In genomic region chr11:120498226-120498625, GRCm38 (mm10) we compare ENCODE assay signal across 27 mouse cellular contexts. TPM values are rescaled to one million over a fixed set of nuclear protein-coding genes. Genes with fewer than 3 reads are reported as not detected.
A peak's percentile ranks its signal among the peaks of the same experiment; 100 is the strongest.
DNase-seq lines count a peak whose midpoint lies in the region; ATAC-seq and TF ChIP-seq lines count a peak whose summit lies in the region.
"Had no signal": no experiment of that assay in that cellular context is flagged by ENCODE, and none has a peak within 500 bp of the region (broad histone marks: within the 10 kb centered on the region; RNA-seq: fewer than 3 reads in every experiment).

No protein-coding gene starts in this region.

- H3K4me1 ChIP-seq in forebrain, embryonic 11.5 days (replicated peaks; ENCODE audit: control insufficient read depth, insufficient read depth, low read length), result peaks cover 5% of the 10 kb centered on the region
- 0 out of 2 replicates have a peak, but pooled peaks cover 2% of the 10 kb centered on the region for H3K4me1 ChIP-seq in forebrain, postnatal 0 days (ENCODE audit: insufficient read depth)
- H3K4me1 ChIP-seq in liver, adult 2 months (ENCODE audit: control insufficient read depth, insufficient read depth, low read length), result peaks cover 32% of the 10 kb centered on the region
- H3K4me1 ChIP-seq in liver, embryonic 11.5 days (replicated peaks; ENCODE audit: control insufficient read depth, insufficient read depth, low read length), result peaks cover 10% of the 10 kb centered on the region
- H3K4me1 ChIP-seq in stomach, postnatal 0 days (replicated peaks; ENCODE audit: control insufficient read depth, insufficient read depth), result 0 out of 2 replicates have a peak, but pooled peaks cover 2% of the 10 kb centered on the region

- H3K36me3 ChIP-seq in forebrain, embryonic 11.5 days (ENCODE audit: control insufficient read depth, insufficient read depth, low read length), result peaks cover 2% of the 10 kb centered on the region; the same call in 1 of the 2 replicates
- peaks cover 44% of the 10 kb centered on the region for H3K36me3 ChIP-seq in forebrain, postnatal 0 days (ENCODE audit: insufficient read depth)
- peaks cover 20% of the 10 kb centered on the region for H3K36me3 ChIP-seq in liver, adult 2 months (ENCODE audit: control insufficient read depth, insufficient read depth, low read length)
- H3K36me3 ChIP-seq in liver, embryonic 11.5 days (ENCODE audit: control insufficient read depth, insufficient read depth, low read length), result peaks cover 33% of the 10 kb centered on the region
- peaks cover 16% of the 10 kb centered on the region for H3K36me3 ChIP-seq in stomach, postnatal 0 days (ENCODE audit: control insufficient read depth, insufficient read depth, low read length)

- no peak overlapping the region for H3K4me2 ChIP-seq in forebrain, embryonic 11.5 days (ENCODE audit: low read depth, low read length, severe bottlenecking)
- no peak overlapping the region for H3K4me2 ChIP-seq in forebrain, postnatal 0 days (ENCODE audit: low read depth)
- H3K4me2 ChIP-seq in liver, embryonic 11.5 days, result no peak overlapping the region
- no peak overlapping the region for H3K4me2 ChIP-seq in stomach, postnatal 0 days (replicated peaks; ENCODE audit: low read depth)
- H3K4me2 ChIP-seq: embryonic facial prominence, embryonic 13.5 days; heart, embryonic 11.5 days; hindbrain, embryonic 15.5 days; lung, embryonic 15.5 days; midbrain, embryonic 12.5 days; neural tube, embryonic 13.5 days had no signal

- H3K27ac ChIP-seq in forebrain, embryonic 11.5 days (ENCODE audit: low read depth, low read length), result no peak overlapping the region
- no peak overlapping the region for H3K27ac ChIP-seq in forebrain, postnatal 0 days (ENCODE audit: low read depth, low read length)
- H3K27ac ChIP-seq in liver, adult 2 months (replicated peaks; ENCODE audit: insufficient read depth, low read depth, low read length), result 0 out of 2 replicates have a peak overlapping the region, but pooled peaks have one; percentile 3
- H3K27ac ChIP-seq in liver, embryonic 11.5 days (ENCODE audit: low read depth, low read length), result no peak overlapping the region
- peak overlapping the region; percentile 49; the same call in 1 of the 2 replicates for H3K27ac ChIP-seq in stomach, postnatal 0 days (replicated peaks)
- H3K27ac ChIP-seq: embryonic facial prominence, embryonic 13.5 days; forebrain, embryonic 10.5 days; hindbrain, embryonic 15.5 days; kidney, postnatal 0 days; lung, embryonic 15.5 days; midbrain, embryonic 12.5 days; neural tube, embryonic 13.5 days had no signal

- no peaks in the 10 kb centered on the region for H3K79me2 ChIP-seq in liver, adult 2 months (ENCODE audit: control insufficient read depth, insufficient read depth, low read length)

- H3K9ac ChIP-seq in forebrain, embryonic 11.5 days (ENCODE audit: low read length), result no peak overlapping the region
- H3K9ac ChIP-seq in forebrain, postnatal 0 days, result no peak overlapping the region
- H3K9ac ChIP-seq in liver, adult 2 months (ENCODE audit: low read depth, low read length), result no peak overlapping the region
- H3K9ac ChIP-seq in liver, embryonic 11.5 days (ENCODE audit: low read depth, low read length), result no peak overlapping the region
- no peak overlapping the region for H3K9ac ChIP-seq in stomach, postnatal 0 days (ENCODE audit: low read length)
- H3K9ac ChIP-seq: embryonic facial prominence, embryonic 13.5 days; hindbrain, embryonic 15.5 days; lung, embryonic 15.5 days; midbrain, embryonic 12.5 days; neural tube, embryonic 13.5 days had no signal

- H3K9me3 ChIP-seq in forebrain, embryonic 11.5 days (ENCODE audit: control insufficient read depth, low read length), result no peaks in the 10 kb centered on the region
- no peaks in the 10 kb centered on the region for H3K9me3 ChIP-seq in forebrain, postnatal 0 days (ENCODE audit: low read length)
- H3K9me3 ChIP-seq in liver, embryonic 11.5 days (ENCODE audit: control insufficient read depth, low read length), result no peaks in the 10 kb centered on the region
- no peaks in the 10 kb centered on the region for H3K9me3 ChIP-seq in stomach, postnatal 0 days (ENCODE audit: control insufficient read depth, low read length)
- H3K9me3 ChIP-seq: embryonic facial prominence, embryonic 13.5 days; forebrain, embryonic 10.5 days; hindbrain, embryonic 15.5 days; lung, embryonic 15.5 days; midbrain, embryonic 12.5 days; neural tube, embryonic 13.5 days had no signal

- no peak for TF ChIP-seq EP300 in stomach, postnatal 0 days (optimal IDR thresholded peaks at IDR 0.05)

- no peak for TF ChIP-seq POLR2A in liver, adult 2 months (IDR thresholded peaks at IDR 0.05; ENCODE audit: extremely low read depth, insufficient read depth, low read length)

- no peak for ATAC-seq in forebrain, embryonic 11.5 days (replicated peaks; ENCODE audit: low FRiP score)
- ATAC-seq in forebrain, postnatal 0 days, result no peak
- ATAC-seq in liver, embryonic 11.5 days (replicated peaks; ENCODE audit: low FRiP score), result no peak
- ATAC-seq in stomach, postnatal 0 days (ENCODE audit: low FRiP score, low TSS enrichment), result peak; percentile 36

- WGBS in forebrain, embryonic 11.5 days, result 95% methylated on average over 12 of the region's 12 CpGs
- 95% methylated on average over 12 of the region's 12 CpGs for WGBS in forebrain, postnatal 0 days
- 62% methylated on average over 12 of the region's 12 CpGs for WGBS in liver, adult 2 months
- 92% methylated on average over 12 of the region's 12 CpGs for WGBS in liver, embryonic 11.5 days
- 85% methylated on average over 12 of the region's 12 CpGs for WGBS in stomach, postnatal 0 days

- H3K27me3 ChIP-seq in forebrain, embryonic 11.5 days (ENCODE audit: control insufficient read depth, insufficient read depth, low read length), result no peaks in the 10 kb centered on the region
- no peaks in the 10 kb centered on the region for H3K27me3 ChIP-seq in forebrain, postnatal 0 days (ENCODE audit: insufficient read depth, low read length)
- H3K27me3 ChIP-seq in liver, adult 2 months (ENCODE audit: control insufficient read depth, insufficient read depth, low read length), result no peaks in the 10 kb centered on the region
- H3K27me3 ChIP-seq in liver, embryonic 11.5 days (replicated peaks; ENCODE audit: control insufficient read depth, insufficient read depth, low read length), result no peaks in the 10 kb centered on the region
- no peaks in the 10 kb centered on the region for H3K27me3 ChIP-seq in stomach, postnatal 0 days (ENCODE audit: control insufficient read depth, insufficient read depth, low read length)
- H3K27me3 ChIP-seq: embryonic facial prominence, embryonic 13.5 days; hindbrain, embryonic 15.5 days; lung, embryonic 15.5 days; midbrain, embryonic 12.5 days; neural tube, embryonic 13.5 days had no signal

- H3K4me3 ChIP-seq in forebrain, embryonic 11.5 days (ENCODE audit: low read depth, low read length), result no peak overlapping the region
- no peak overlapping the region for H3K4me3 ChIP-seq in forebrain, postnatal 0 days (ENCODE audit: low read depth, low read length)
- no peak overlapping the region for H3K4me3 ChIP-seq in liver, adult 2 months (ENCODE audit: insufficient read depth, low read depth, low read length)
- H3K4me3 ChIP-seq in liver, embryonic 11.5 days (ENCODE audit: low read depth, low read length), result no peak overlapping the region
- H3K4me3 ChIP-seq in stomach, postnatal 0 days (ENCODE audit: low read depth, low read length), result no peak overlapping the region
- H3K4me3 ChIP-seq: embryonic facial prominence, embryonic 13.5 days; hindbrain, embryonic 15.5 days; lung, embryonic 15.5 days; midbrain, embryonic 12.5 days; neural tube, embryonic 13.5 days had no signal

- TF ChIP-seq CTCF in forebrain, postnatal 0 days (IDR thresholded peaks at IDR 0.05; ENCODE audit: low read depth), result no peak
- no peak for TF ChIP-seq CTCF in liver, adult 2 months (IDR thresholded peaks at IDR 0.05; ENCODE audit: low read depth, low read length)
- no peak for TF ChIP-seq CTCF in stomach, postnatal 0 days (IDR thresholded peaks at IDR 0.05; ENCODE audit: low read depth)

- peak; percentile 44 for DNase-seq in forebrain, embryonic 11.5 days (ENCODE audit: low spot score)
- DNase-seq in forebrain, postnatal 0 days, result no peak
- peak; percentile 73 for DNase-seq in liver, adult 2 months (ENCODE audit: extremely low read depth, low read depth, low spot score)
- no peak for DNase-seq in liver, embryonic 11.5 days (ENCODE audit: low spot score)
- peak; percentile 60 for DNase-seq in adrenal gland, postnatal 14 days
- DNase-seq in stomach, postnatal 0 days (ENCODE audit: low spot score), result peak; percentile 56
- no peak for DNase-seq in layer of hippocampus, adult 11-12 months (ENCODE audit: low spot score)
- no peak for DNase-seq in lung, postnatal 14 days
- DNase-seq: cerebellum, adult 11 months; cerebellum, adult 9-10 months; cerebellum, postnatal 36 days; gastrocnemius, postnatal 36 days; heart, adult 18-20 months; heart, postnatal 36 days; kidney, adult 18-20 months; kidney, postnatal 4 days; liver; lung, postnatal 36 days had no signal

RNA-seq across cellular contexts. Expression of gene Slc25a10, which starts 6.6 kb away (rescaled TPM):
- 50.9 and 57.5 TPM in 2 replicates for polyA plus RNA-seq in forebrain, embryonic 11.5 days (2014; fragmentation: Nextera tagmentation; extraction: Ambion mirVana)
- 20.9 and 22.8 TPM in 2 replicates for total RNA-seq in forebrain, postnatal 0 days (2014; rRNA removed)
- 20.5 and 21.1 TPM in 2 replicates for polyA plus RNA-seq in forebrain, postnatal 0 days (2015; fragmentation: Nextera tagmentation; extraction: Ambion mirVana)
- 121 and 135 TPM in 2 replicates for total RNA-seq in liver, adult 2 months (2014; rRNA removed)
- polyA plus RNA-seq in liver, adult 2 months (2012; rRNA removed), result 445 and 478 TPM in 2 replicates
- polyA plus RNA-seq in liver, embryonic 11.5 days (2014; fragmentation: Nextera tagmentation; extraction: Ambion mirVana), result 65.5 and 70.6 TPM in 2 replicates
- total RNA-seq in adrenal gland, postnatal 14 days (2021), result 50.7 and 64.4 TPM in 2 replicates
- polyA plus RNA-seq in stomach, postnatal 0 days (2015; fragmentation: Nextera tagmentation; extraction: Ambion mirVana), result 86.1 and 94.0 TPM in 2 replicates

RNA-seq across cellular contexts. Expression of gene Mrpl12, which starts 13.8 kb away (rescaled TPM):
- 152 and 160 TPM in 2 replicates for polyA plus RNA-seq in forebrain, embryonic 11.5 days (2014; fragmentation: Nextera tagmentation; extraction: Ambion mirVana)
- 42.6 and 49.9 TPM in 2 replicates for total RNA-seq in forebrain, postnatal 0 days (2014; rRNA removed)
- polyA plus RNA-seq in forebrain, postnatal 0 days (2015; fragmentation: Nextera tagmentation; extraction: Ambion mirVana), result 143 and 179 TPM in 2 replicates
- total RNA-seq in liver, adult 2 months (2014; rRNA removed), result 43.6 and 46.6 TPM in 2 replicates
- 221 and 232 TPM in 2 replicates for polyA plus RNA-seq in liver, adult 2 months (2012; rRNA removed)
- polyA plus RNA-seq in liver, embryonic 11.5 days (2014; fragmentation: Nextera tagmentation; extraction: Ambion mirVana), result 252 and 266 TPM in 2 replicates
- 161 TPM in 2 replicates for total RNA-seq in adrenal gland, postnatal 14 days (2021)
- 133 and 134 TPM in 2 replicates for polyA plus RNA-seq in stomach, postnatal 0 days (2015; fragmentation: Nextera tagmentation; extraction: Ambion mirVana)

RNA-seq across cellular contexts. Expression of gene Arl16, which starts 30.8 kb away (rescaled TPM):
- polyA plus RNA-seq in forebrain, embryonic 11.5 days (2014; fragmentation: Nextera tagmentation; extraction: Ambion mirVana), result 50.1 and 54.2 TPM in 2 replicates
- total RNA-seq in forebrain, postnatal 0 days (2014; rRNA removed), result 35.2 and 37.8 TPM in 2 replicates
- polyA plus RNA-seq in forebrain, postnatal 0 days (2015; fragmentation: Nextera tagmentation; extraction: Ambion mirVana), result 40.3 and 56.4 TPM in 2 replicates
- total RNA-seq in liver, adult 2 months (2014; rRNA removed), result 9.5 and 9.6 TPM in 2 replicates
- 12.2 and 14.8 TPM in 2 replicates for polyA plus RNA-seq in liver, adult 2 months (2012; rRNA removed)
- polyA plus RNA-seq in liver, embryonic 11.5 days (2014; fragmentation: Nextera tagmentation; extraction: Ambion mirVana), result 39.1 and 40.2 TPM in 2 replicates
- 19.6 and 23.4 TPM in 2 replicates for total RNA-seq in adrenal gland, postnatal 14 days (2021)
- 24.4 and 30.6 TPM in 2 replicates for polyA plus RNA-seq in stomach, postnatal 0 days (2015; fragmentation: Nextera tagmentation; extraction: Ambion mirVana)

RNA-seq across cellular contexts. Expression of gene Gcgr, which starts 32.3 kb away (rescaled TPM):
- 0.35 TPM in 1 of 2 replicates, not detected in the other for polyA plus RNA-seq in forebrain, embryonic 11.5 days (2014; fragmentation: Nextera tagmentation; extraction: Ambion mirVana)
- not detected in 2 replicates for total RNA-seq in forebrain, postnatal 0 days (2014; rRNA removed)
- 0.09 and 0.22 TPM in 2 replicates for polyA plus RNA-seq in forebrain, postnatal 0 days (2015; fragmentation: Nextera tagmentation; extraction: Ambion mirVana)
- total RNA-seq in liver, adult 2 months (2014; rRNA removed), result 135 and 143 TPM in 2 replicates
- polyA plus RNA-seq in liver, adult 2 months (2012; rRNA removed), result 542 and 561 TPM in 2 replicates
- polyA plus RNA-seq in liver, embryonic 11.5 days (2014; fragmentation: Nextera tagmentation; extraction: Ambion mirVana), result 7.6 and 7.7 TPM in 2 replicates
- 2.3 and 11.7 TPM in 2 replicates for total RNA-seq in adrenal gland, postnatal 14 days (2021)
- 3.5 and 5.8 TPM in 2 replicates for polyA plus RNA-seq in stomach, postnatal 0 days (2015; fragmentation: Nextera tagmentation; extraction: Ambion mirVana)
- total RNA-seq: megakaryocyte, adult 5-6 weeks had no signal

RNA-seq across cellular contexts. Expression of gene Ccdc137, which starts 40.3 kb away (rescaled TPM):
- polyA plus RNA-seq in forebrain, embryonic 11.5 days (2014; fragmentation: Nextera tagmentation; extraction: Ambion mirVana), result 30.3 and 33.8 TPM in 2 replicates
- 18.1 and 21.0 TPM in 2 replicates for total RNA-seq in forebrain, postnatal 0 days (2014; rRNA removed)
- 13.6 and 15.4 TPM in 2 replicates for polyA plus RNA-seq in forebrain, postnatal 0 days (2015; fragmentation: Nextera tagmentation; extraction: Ambion mirVana)
- total RNA-seq in liver, adult 2 months (2014; rRNA removed), result 4.6 and 5.7 TPM in 2 replicates
- 5.8 and 8.7 TPM in 2 replicates for polyA plus RNA-seq in liver, adult 2 months (2012; rRNA removed)
- 51.5 and 52.0 TPM in 2 replicates for polyA plus RNA-seq in liver, embryonic 11.5 days (2014; fragmentation: Nextera tagmentation; extraction: Ambion mirVana)
- total RNA-seq in adrenal gland, postnatal 14 days (2021), result 20.6 and 28.1 TPM in 2 replicates
- polyA plus RNA-seq in stomach, postnatal 0 days (2015; fragmentation: Nextera tagmentation; extraction: Ambion mirVana), result 13.3 and 18.2 TPM in 2 replicates

Comparison
In these comparisons a context has a peak if more than half of its experiments do, and no peak if none do; other contexts are left out.
1. DNase-seq: peak in forebrain, embryonic 11.5 days (single experiment), liver, adult 2 months (single experiment), adrenal gland, postnatal 14 days (single experiment) and stomach, postnatal 0 days (single experiment); none in forebrain, postnatal 0 days (single experiment), liver, embryonic 11.5 days (single experiment), layer of hippocampus, adult 11-12 months (single experiment) and lung, postnatal 14 days (single experiment).
2. H3K27ac ChIP-seq: peak in liver, adult 2 months (single experiment) and stomach, postnatal 0 days (single experiment); none in forebrain, embryonic 11.5 days (single experiment), forebrain, postnatal 0 days (single experiment) and liver, embryonic 11.5 days (single experiment).